Mouse (Mus musculus) liver, adult 2 months (tissue): ENCODE measurements around the gene Hscb. TPM values are rescaled to one million over a fixed set of nuclear protein-coding genes. Genes with fewer than 3 reads are reported as not detected.

Experiments
- DNase-seq: peaks from one replicate; pipeline ENCODE4 v3.0.0-alpha.2; 2011; ENCODE audit warnings: low read depth, low spot score; ENCODE audit errors: extremely low read depth
- H3K27ac ChIP-seq: fragments of 200-500 bp; replicated peaks from 2 replicates; pipeline ENCODE4 v1.5.1; 2012; ENCODE audit warnings: low read depth, mild to moderate bottlenecking, control low read depth, inconsistent platforms, low read length; ENCODE audit not compliant: insufficient read depth
- H3K27me3 ChIP-seq: fragments of 200-500 bp; 2 replicates; pipeline ENCODE4 v1.6.1; 2012; ENCODE audit warnings: mild to moderate bottlenecking, moderate library complexity, low read length, inconsistent platforms; ENCODE audit not compliant: control insufficient read depth, insufficient read depth
- H3K36me3 ChIP-seq: fragments of 200-500 bp; 2 replicates; pipeline ENCODE4 v1.6.1; 2012; ENCODE audit warnings: low read length, inconsistent platforms; ENCODE audit not compliant: control insufficient read depth, insufficient read depth
- H3K4me1 ChIP-seq: fragments of 200-500 bp; 2 replicates; pipeline ENCODE4 v1.6.1; 2011; ENCODE audit warnings: low read length; ENCODE audit not compliant: control insufficient read depth, insufficient read depth
- H3K4me3 ChIP-seq: fragments of 200-500 bp; 2 replicates; pipeline ENCODE4 v1.5.1; 2011; ENCODE audit warnings: low read depth, mild to moderate bottlenecking, control low read depth, low read length, moderate library complexity; ENCODE audit not compliant: insufficient read depth
- H3K79me2 ChIP-seq: fragments of 200-500 bp; 2 replicates; pipeline ENCODE4 v1.6.1; 2012; ENCODE audit warnings: inconsistent platforms, mild to moderate bottlenecking, low read length, moderate library complexity; ENCODE audit not compliant: control insufficient read depth, insufficient read depth
- H3K9ac ChIP-seq: fragments of 200-500 bp; 2 replicates; pipeline ENCODE4 v1.6.1; 2012; ENCODE audit warnings: low read depth, mild to moderate bottlenecking, control low read depth, inconsistent platforms, low read length
- CTCF ChIP-seq: fragments of 200-500 bp; IDR thresholded peaks from 2 replicates; pipeline ENCODE4 v1.5.1; 2011; ENCODE audit warnings: low read depth, low read length, control low read depth
- POLR2A ChIP-seq: fragments of 200-500 bp; IDR thresholded peaks from 2 replicates; pipeline ENCODE4 v1.6.1; 2011; ENCODE audit warnings: low read length, control low read depth; ENCODE audit not compliant: insufficient read depth; ENCODE audit errors: extremely low read depth
- WGBS: fragments of 180-500 bp; shearing (Covaris S2); methylation state at CpG from one replicate; pipeline ENCODE4 v1.1.7; 2018; 5-methylcytosine and 5-hydroxymethylcytosine counted together
- polyA plus RNA-seq: library from polyadenylated mRNA; depleted of rRNA; stranded (reverse); fragments of >200 nt; gene quantifications from 2 replicates; pipeline ENCODE4 v1.2.3, GENCODE M21; 2012
- total RNA-seq: library from RNA; depleted of rRNA; stranded (reverse); fragments of >200 nt; gene quantifications from 2 replicates; pipeline ENCODE4 v1.2.3, GENCODE M21; 2014

Hscb gene
- total and polyA plus RNA-seq, 2 experiments: 6.6 to 11.2 TPM

- Histone ChIP-seq H3K4me3 (peak overlapping the region; percentile 80; the same call in 1 of the 2 replicates), H3K27ac (peak overlapping the region; percentile 92), H3K79me2 (peaks cover 28% of the 10 kb centered on the region; the same call in 1 of the 2 replicates), H3K9ac (peak overlapping the region; percentile 87), H3K36me3 (peaks cover 7% of the 10 kb centered on the region; the same call in 1 of the 2 replicates), H3K4me1 (peaks cover 24% of the 10 kb centered on the region), H3K27me3 (no peaks in the 10 kb centered on the region)
- DNase-seq: no peak
- 59% methylated on average over 4 of the region's 4 CpGs for WGBS
- TF ChIP-seq POLR2A (no peak), CTCF (no peak)
These were observed 32.1 kb downstream of the Hscb start for GRCm38 (mm10) chr5:110807453-110807852.

GRCm38 (mm10) chr5:110806676-110807075, 32.9 kb downstream of the Hscb start:
- Histone ChIP-seq H3K4me3 (no peak overlapping the region), H3K79me2 (peaks cover 28% of the 10 kb centered on the region; the same call in 1 of the 2 replicates), H3K9ac (no peak overlapping the region), H3K27ac (peak overlapping the region; percentile 8; the same call in 1 of the 2 replicates), H3K4me1 (peaks cover 32% of the 10 kb centered on the region), H3K36me3 (peaks cover 7% of the 10 kb centered on the region; the same call in 1 of the 2 replicates), H3K27me3 (no peaks in the 10 kb centered on the region)
- WGBS: 26% methylated on average over 1 of the region's 1 CpGs
- peak; percentile 62 for DNase-seq
- TF ChIP-seq POLR2A: no peak
- TF ChIP-seq CTCF: no peak

GRCm38 (mm10) chr5:110806154-110806553, 33.4 kb downstream of the Hscb start:
- no peak overlapping the region for H3K27ac ChIP-seq

GRCm38 (mm10) chr5:110804012-110804743, 35.4 kb downstream of the Hscb start:
- H3K36me3 ChIP-seq: peaks cover 9% of the 10 kb centered on the region; the same call in 1 of the 2 replicates
- TF ChIP-seq CTCF: no peak
- no peak for TF ChIP-seq POLR2A
- peaks cover 55% of the 10 kb centered on the region for H3K4me1 ChIP-seq
- H3K27me3 ChIP-seq: no peaks in the 10 kb centered on the region
- DNase-seq: no peak
- WGBS: 82% methylated on average over 7 of the region's 7 CpGs
- no peak overlapping the region for H3K9ac ChIP-seq
- H3K4me3 ChIP-seq: no peak overlapping the region
- no peak overlapping the region for H3K27ac ChIP-seq
- peaks cover 22% of the 10 kb centered on the region; the same call in 1 of the 2 replicates for H3K79me2 ChIP-seq

More at GRCm38 (mm10) chr5:110806154-110806553, 33.4 kb downstream of the Hscb start:
- TF ChIP-seq CTCF: no peak
- no peak for TF ChIP-seq POLR2A
- H3K4me3 ChIP-seq: no peak overlapping the region
- 86% methylated on average over 4 of the region's 4 CpGs for WGBS
- no peaks in the 10 kb centered on the region for H3K27me3 ChIP-seq
- peaks cover 37% of the 10 kb centered on the region for H3K4me1 ChIP-seq
- peaks cover 7% of the 10 kb centered on the region; the same call in 1 of the 2 replicates for H3K36me3 ChIP-seq
- H3K79me2 ChIP-seq: peaks cover 28% of the 10 kb centered on the region; the same call in 1 of the 2 replicates
- H3K9ac ChIP-seq: no peak overlapping the region
- DNase-seq: no peak

GRCm38 (mm10) chr5:110802809-110803208, 36.8 kb downstream of the Hscb start:
- no peak overlapping the region for H3K4me3 ChIP-seq
- H3K27ac ChIP-seq: no peak overlapping the region
- no peak for TF ChIP-seq POLR2A
- H3K79me2 ChIP-seq: peaks cover 20% of the 10 kb centered on the region; the same call in 1 of the 2 replicates
- H3K36me3 ChIP-seq: peaks cover 9% of the 10 kb centered on the region; the same call in 1 of the 2 replicates
- H3K27me3 ChIP-seq: no peaks in the 10 kb centered on the region
- DNase-seq: no peak
- no peak overlapping the region for H3K9ac ChIP-seq
- peaks cover 68% of the 10 kb centered on the region for H3K4me1 ChIP-seq

- Histone ChIP-seq H3K36me3 (peaks cover 9% of the 10 kb centered on the region; the same call in 1 of the 2 replicates), H3K4me1 (peaks cover 65% of the 10 kb centered on the region), H3K27ac (peak overlapping the region; percentile 79), H3K9ac (no peak overlapping the region; the same call in 1 of the 2 replicates), H3K4me3 (no peak overlapping the region), H3K79me2 (peaks cover 15% of the 10 kb centered on the region; the same call in 1 of the 2 replicates), H3K27me3 (no peaks in the 10 kb centered on the region)
- 33% methylated on average over 4 of the region's 4 CpGs for WGBS
- peak; percentile 46 for DNase-seq
- TF ChIP-seq POLR2A: no peak
These were observed 37.4 kb downstream of the Hscb start for GRCm38 (mm10) chr5:110802186-110802585.
